Mouse (Mus musculus): ENCODE data around the gene Usp8. TPM values are rescaled to one million over a fixed set of nuclear protein-coding genes. Genes with fewer than 3 reads are reported as not detected.

The Usp8 gene
- total and polyA plus RNA-seq, 3 experiments = 19.4 to 72.1 (median 52.2) TPM

DNA sequence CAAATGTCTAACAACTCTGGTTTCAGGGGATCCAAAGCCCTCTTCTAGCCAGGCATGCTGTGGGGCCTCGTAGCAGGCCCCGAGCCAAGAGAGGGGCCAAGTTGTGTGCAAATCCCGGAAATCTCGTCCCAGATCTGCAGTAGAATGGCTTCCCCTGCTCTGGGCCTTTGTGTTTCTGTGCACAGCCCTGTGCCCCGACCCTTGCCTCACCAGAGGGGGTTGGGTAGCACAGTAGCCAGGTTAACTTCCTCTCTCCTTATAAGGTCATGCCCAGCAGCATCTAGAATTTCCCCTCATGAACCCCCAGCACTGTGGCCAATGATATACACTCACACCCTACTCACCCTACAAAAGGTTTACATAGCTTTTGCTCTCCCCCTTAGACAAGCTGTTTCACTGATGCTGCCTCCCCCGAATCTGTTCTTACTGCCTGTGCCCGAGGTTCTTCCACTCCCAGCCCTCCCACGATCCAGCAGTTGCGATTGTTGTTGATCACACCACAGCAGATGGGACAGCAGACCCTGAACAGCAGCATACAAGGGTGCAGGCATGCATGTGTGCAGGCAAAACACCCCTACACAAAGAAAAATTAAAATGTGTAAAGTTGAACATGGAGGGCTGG lies 80.7 kb downstream of the Usp8 start:
- Histone ChIP-seq H3K9me3 (replicated peaks) (no peaks in the 10 kb centered on the region), H3K36me3 (replicated peaks) (peaks cover 33% of the 10 kb centered on the region), H3K27me3 (ENCODE audit: insufficient read depth, low read length) (peaks cover 2% of the 10 kb centered on the region; the same call in 1 of the 2 replicates), H3K4me3 (ENCODE audit: low read depth, low read length) (no peak overlapping the region), H3K4me1 (ENCODE audit: insufficient read depth, low read depth, low read length) (peaks cover 9% of the 10 kb centered on the region; the same call in 1 of the 2 replicates)
- TF ChIP-seq GATA2 (IDR thresholded peaks at IDR 0.05; ENCODE audit: borderline replicate concordance, low read depth, low read length) = no peak
- no peak for TF ChIP-seq GATA1 (IDR thresholded peaks at IDR 0.05; ENCODE audit: borderline replicate concordance, low read length)
- TF ChIP-seq TAL1 (conservative IDR thresholded peaks at IDR 0.05; ENCODE audit: low read depth, low read length) = no peak
- TF ChIP-seq POLR2AphosphoS5 (IDR thresholded peaks at IDR 0.05; ENCODE audit: insufficient replicate concordance, low read depth, low read length) = no peak
- DNase-seq (ENCODE audit: low spot score) (no peak), ATAC-seq (ENCODE audit: extremely low read depth, insufficient number of reproducible peaks, low FRiP score, poor library complexity, severe bottlenecking) (no peak)

- DNase-seq (ENCODE audit: low spot score) = no peak
- H3K36me3 ChIP-seq (replicated peaks) = peaks cover 76% of the 10 kb centered on the region
- no peaks in the 10 kb centered on the region for H3K9me3 ChIP-seq (replicated peaks)
- peaks cover 5% of the 10 kb centered on the region; the same call in 1 of the 2 replicates for H3K4me1 ChIP-seq (ENCODE audit: insufficient read depth, low read depth, low read length)
- no peak overlapping the region for H3K4me3 ChIP-seq (ENCODE audit: low read depth, low read length)
- H3K27me3 ChIP-seq (ENCODE audit: insufficient read depth, low read length) = no peaks in the 10 kb centered on the region
- TF ChIP-seq CTCF (IDR thresholded peaks at IDR 0.05; ENCODE audit: low read depth, low read length) (no peak), GATA2 (IDR thresholded peaks at IDR 0.05; ENCODE audit: borderline replicate concordance, low read depth, low read length) (no peak), TAL1 (conservative IDR thresholded peaks at IDR 0.05; ENCODE audit: low read depth, low read length) (no peak), GATA1 (IDR thresholded peaks at IDR 0.05; ENCODE audit: borderline replicate concordance, low read length) (no peak), POLR2AphosphoS5 (IDR thresholded peaks at IDR 0.05; ENCODE audit: insufficient replicate concordance, low read depth, low read length) (no peak)
- ATAC-seq (ENCODE audit: extremely low read depth, insufficient number of reproducible peaks, low FRiP score, poor library complexity, severe bottlenecking) = no peak
These were observed 85.5 kb downstream of the Usp8 start for GRCm38 (mm10) chr2:126792611-126793010.

DNA sequence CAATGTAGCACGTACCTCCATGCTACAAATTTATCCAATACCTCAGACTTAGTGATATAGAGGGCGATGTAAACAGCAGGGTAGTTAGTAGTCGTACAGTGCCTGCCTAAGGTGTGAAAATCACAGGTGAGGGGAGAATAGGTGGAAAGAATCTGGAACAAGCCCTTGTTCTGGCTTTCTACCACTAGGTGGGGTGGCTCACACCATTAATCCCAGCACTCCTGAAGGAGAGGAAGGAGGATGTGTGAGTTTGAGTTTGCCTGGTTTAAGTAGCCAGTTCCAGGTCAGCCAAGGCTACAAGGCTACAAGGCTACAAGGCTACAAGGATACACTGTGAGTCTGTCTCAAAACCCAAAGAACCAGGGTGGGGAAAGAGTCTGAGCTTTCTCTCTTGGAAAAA lies 88.6 kb downstream of the Usp8 start:
- Histone ChIP-seq H3K4me1 (ENCODE audit: insufficient read depth, low read depth, low read length) (no peaks in the 10 kb centered on the region), H3K4me3 (ENCODE audit: low read depth, low read length) (no peak overlapping the region), H3K27me3 (ENCODE audit: insufficient read depth, low read length) (no peaks in the 10 kb centered on the region), H3K36me3 (replicated peaks) (peaks cover 84% of the 10 kb centered on the region), H3K9me3 (replicated peaks) (no peaks in the 10 kb centered on the region)
- ATAC-seq (ENCODE audit: extremely low read depth, insufficient number of reproducible peaks, low FRiP score, poor library complexity, severe bottlenecking) (no peak), DNase-seq (ENCODE audit: low spot score) (no peak)
- TF ChIP-seq POLR2AphosphoS5 (IDR thresholded peaks at IDR 0.05; ENCODE audit: insufficient replicate concordance, low read depth, low read length) (no peak), CTCF (IDR thresholded peaks at IDR 0.05; ENCODE audit: low read depth, low read length) (peak; percentile 16; the same call in 1 of the 2 replicates)

GRCm38 (mm10) chr2:126798455-126798854 lies 91.3 kb downstream of the Usp8 start:
- DNase-seq (ENCODE audit: low spot score) (no peak), ATAC-seq (ENCODE audit: extremely low read depth, insufficient number of reproducible peaks, low FRiP score, poor library complexity, severe bottlenecking) (no peak)
- TF ChIP-seq GATA2 (IDR thresholded peaks at IDR 0.05; ENCODE audit: borderline replicate concordance, low read depth, low read length) (no peak), CTCF (IDR thresholded peaks at IDR 0.05; ENCODE audit: low read depth, low read length) (no peak), POLR2AphosphoS5 (IDR thresholded peaks at IDR 0.05; ENCODE audit: insufficient replicate concordance, low read depth, low read length) (no peak), TAL1 (conservative IDR thresholded peaks at IDR 0.05; ENCODE audit: low read depth, low read length) (no peak), GATA1 (IDR thresholded peaks at IDR 0.05; ENCODE audit: borderline replicate concordance, low read length) (no peak)
- H3K36me3 ChIP-seq (replicated peaks) = peaks cover 76% of the 10 kb centered on the region
- H3K4me3 ChIP-seq (ENCODE audit: low read depth, low read length) = no peak overlapping the region
- no peaks in the 10 kb centered on the region for H3K27me3 ChIP-seq (ENCODE audit: insufficient read depth, low read length)
- H3K4me1 ChIP-seq (ENCODE audit: insufficient read depth, low read depth, low read length) = no peaks in the 10 kb centered on the region
- H3K9me3 ChIP-seq (replicated peaks) = no peaks in the 10 kb centered on the region

- Histone ChIP-seq H3K27me3 (ENCODE audit: insufficient read depth, low read length) (no peaks in the 10 kb centered on the region), H3K9me3 (replicated peaks) (no peaks in the 10 kb centered on the region), H3K4me1 (ENCODE audit: insufficient read depth, low read depth, low read length) (no peaks in the 10 kb centered on the region), H3K4me3 (ENCODE audit: low read depth, low read length) (no peak overlapping the region), H3K36me3 (replicated peaks) (peaks cover 67% of the 10 kb centered on the region)
- TF ChIP-seq GATA1 (IDR thresholded peaks at IDR 0.05; ENCODE audit: borderline replicate concordance, low read length) (no peak), TAL1 (conservative IDR thresholded peaks at IDR 0.05; ENCODE audit: low read depth, low read length) (no peak), GATA2 (IDR thresholded peaks at IDR 0.05; ENCODE audit: borderline replicate concordance, low read depth, low read length) (no peak), CTCF (IDR thresholded peaks at IDR 0.05; ENCODE audit: low read depth, low read length) (no peak), POLR2AphosphoS5 (IDR thresholded peaks at IDR 0.05; ENCODE audit: insufficient replicate concordance, low read depth, low read length) (no peak)
- ATAC-seq (ENCODE audit: extremely low read depth, insufficient number of reproducible peaks, low FRiP score, poor library complexity, severe bottlenecking) (no peak), DNase-seq (ENCODE audit: low spot score) (no peak)
These were observed 94.9 kb downstream of the Usp8 start for GRCm38 (mm10) chr2:126801980-126802379.

Other genes with a start within 250 kb of the Usp8 start
- not detected in 2 replicates for gene Atp8b4, start 206.7 kb upstream of the Usp8 start, total RNA-seq (2014; fragmentation: Nextera tagmentation)
- gene Atp8b4, start 206.7 kb upstream of the Usp8 start, total RNA-seq (2017) = under 0.01 and 0.06 TPM in 2 replicates
- gene Atp8b4, start 206.7 kb upstream of the Usp8 start, polyA plus RNA-seq (2012) = 0.01 and 0.02 TPM in 2 replicates
- not detected in 2 replicates for gene Slc27a2, start 154.9 kb upstream of the Usp8 start, total RNA-seq (2014; fragmentation: Nextera tagmentation)
- gene Slc27a2, start 154.9 kb upstream of the Usp8 start, total RNA-seq (2017) = 0.27 TPM in 1 of 2 replicates, not detected in the other
- gene Slc27a2, start 154.9 kb upstream of the Usp8 start, polyA plus RNA-seq (2012) = not detected in 2 replicates
- gene Hdc, start 88.0 kb upstream of the Usp8 start, total RNA-seq (2014; fragmentation: Nextera tagmentation) = 17.9 and 21.5 TPM in 2 replicates
- 42.0 and 49.8 TPM in 2 replicates for gene Hdc, start 88.0 kb upstream of the Usp8 start, total RNA-seq (2017)
- 2.1 and 2.6 TPM in 2 replicates for gene Hdc, start 88.0 kb upstream of the Usp8 start, polyA plus RNA-seq (2012)
- 71.9 and 73.8 TPM in 2 replicates for gene Gabpb1, start 31.0 kb upstream of the Usp8 start, total RNA-seq (2014; fragmentation: Nextera tagmentation)
- gene Gabpb1, start 31.0 kb upstream of the Usp8 start, total RNA-seq (2017) = 22.3 and 26.2 TPM in 2 replicates
- gene Gabpb1, start 31.0 kb upstream of the Usp8 start, polyA plus RNA-seq (2012) = 3.9 and 4.6 TPM in 2 replicates
- gene Usp50, start 76.1 kb downstream of the Usp8 start, total RNA-seq (2014; fragmentation: Nextera tagmentation) = not detected in 2 replicates
- 0.55 and 0.64 TPM in 2 replicates for gene Usp50, start 76.1 kb downstream of the Usp8 start, total RNA-seq (2017)
- gene Usp50, start 76.1 kb downstream of the Usp8 start, polyA plus RNA-seq (2012) = 0.07 TPM in 2 replicates
- gene Trpm7, start 168.9 kb downstream of the Usp8 start, total RNA-seq (2014; fragmentation: Nextera tagmentation) = 141 and 143 TPM in 2 replicates
- 92.2 and 107 TPM in 2 replicates for gene Trpm7, start 168.9 kb downstream of the Usp8 start, total RNA-seq (2017)
- 10.3 and 11.2 TPM in 2 replicates for gene Trpm7, start 168.9 kb downstream of the Usp8 start, polyA plus RNA-seq (2012)
- 63.4 and 68.4 TPM in 2 replicates for gene Sppl2a, start 225.9 kb downstream of the Usp8 start, total RNA-seq (2014; fragmentation: Nextera tagmentation)
- 49.0 and 50.2 TPM in 2 replicates for gene Sppl2a, start 225.9 kb downstream of the Usp8 start, total RNA-seq (2017)
- gene Sppl2a, start 225.9 kb downstream of the Usp8 start, polyA plus RNA-seq (2012) = 4.9 and 6.4 TPM in 2 replicates